Mouse (Mus musculus) neutrophil, adult 59 days (primary cell): ENCODE results near the gene Olfr76. TPM values are rescaled to one million over a fixed set of nuclear protein-coding genes. Genes with fewer than 3 reads are reported as not detected.

ENCODE experiments used
- total RNA-seq, 2 experiments: library from RNA; stranded (reverse); gene quantifications; 1 replicate in 1 of 2; 2 replicates in 1 of 2; pipeline ENCODE4 v1.2.4; 2023

The Olfr76 gene
- total RNA-seq, result not detected

DNA sequence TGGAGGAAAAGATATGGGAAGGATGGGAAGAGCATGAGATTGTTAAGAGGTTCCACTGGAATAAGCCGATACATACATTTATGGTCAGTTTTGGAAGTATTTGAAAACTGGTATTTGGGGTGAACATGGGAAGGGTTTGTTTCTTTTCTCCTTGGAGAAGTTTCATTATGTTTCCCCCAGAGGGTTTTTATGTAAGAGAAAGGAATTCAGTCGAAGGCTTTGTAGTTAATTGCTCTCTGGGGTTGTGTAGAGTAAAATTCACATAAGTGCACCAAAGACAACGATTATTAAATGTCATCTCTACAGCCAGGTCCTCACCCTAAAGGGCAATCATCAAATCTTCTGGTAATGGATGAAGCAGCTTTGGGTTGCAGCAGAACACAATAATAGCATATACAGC lies at the start of gene Olfr76:
Olfr76 (minus strand) TSS at position 101 of the 400 bp plus-strand sequence.

DNA sequence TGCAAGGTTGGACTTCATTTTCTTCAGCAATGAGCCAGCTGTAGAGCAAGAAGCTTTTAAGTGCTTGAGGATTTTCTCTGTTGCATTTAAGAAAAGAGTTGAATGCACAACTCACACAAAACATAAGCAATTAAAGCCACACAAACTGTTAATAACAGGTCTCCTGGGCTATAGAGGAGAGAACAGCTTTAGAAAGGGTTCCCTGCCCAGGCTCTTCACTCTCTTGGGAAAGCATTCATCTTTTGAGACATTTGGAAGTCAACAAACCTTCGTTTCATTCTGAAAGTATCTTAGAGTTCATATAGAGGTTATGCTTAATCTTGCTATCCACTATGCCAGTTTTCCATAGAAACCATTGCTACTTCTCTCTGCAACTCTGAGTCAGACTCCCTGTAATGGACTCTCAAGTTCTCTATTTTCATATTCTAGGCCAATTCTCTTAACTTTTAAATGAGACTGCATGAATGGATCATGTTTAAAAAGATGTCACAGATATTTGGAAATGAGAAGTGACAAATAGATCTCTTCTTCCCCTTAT lies 47.1 kb upstream of the Olfr76 start, which contains the start of gene Olfr1555-ps1:
Olfr1555-ps1 (minus strand) TSS at position 51 of the 538 bp plus-strand sequence.

DNA sequence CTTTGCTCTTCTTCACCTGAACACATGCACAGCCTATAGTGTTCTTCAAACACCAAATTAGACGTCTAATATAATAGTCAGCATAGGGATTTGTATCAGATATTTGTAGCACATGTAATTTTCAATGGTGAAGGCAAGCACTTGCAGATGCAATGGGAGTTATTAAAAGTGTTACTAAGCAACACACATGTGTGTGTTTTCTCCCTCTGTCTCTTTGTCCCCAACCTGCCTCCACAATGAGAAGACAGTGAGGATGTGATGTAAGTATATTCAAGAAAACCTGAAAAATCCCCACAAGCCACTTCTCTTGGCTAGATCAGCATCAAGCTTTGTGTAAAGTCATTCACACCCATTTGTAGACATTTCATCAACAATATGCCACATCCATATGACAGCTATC lies 7.2 kb downstream of the Olfr76 start, which contains the start of gene Olfr1428:
Olfr1428 (minus strand) TSS at position 101 of the 400 bp plus-strand sequence.

DNA sequence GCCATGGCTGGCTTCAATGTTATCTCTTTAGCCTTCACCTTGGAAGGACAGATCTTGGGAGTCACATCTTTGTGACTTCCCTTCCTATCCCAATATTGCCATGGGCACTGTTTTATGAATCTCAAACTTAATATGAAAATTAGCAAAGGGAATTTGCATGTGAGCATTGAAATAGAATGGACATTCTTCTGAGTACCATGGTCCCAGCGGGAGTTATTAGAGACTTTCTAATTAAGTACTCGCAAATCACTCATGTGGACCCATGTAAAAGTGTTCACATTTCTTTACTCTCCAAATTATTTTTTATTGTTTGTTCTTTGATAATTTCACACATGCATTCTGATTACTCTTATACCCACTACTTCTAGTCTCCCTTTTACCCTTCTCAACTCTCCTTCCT lies 19.8 kb downstream of the Olfr76 start, which contains the start of gene Olfr1427:
Olfr1427 (minus strand) TSS at position 101 of the 400 bp plus-strand sequence.

DNA sequence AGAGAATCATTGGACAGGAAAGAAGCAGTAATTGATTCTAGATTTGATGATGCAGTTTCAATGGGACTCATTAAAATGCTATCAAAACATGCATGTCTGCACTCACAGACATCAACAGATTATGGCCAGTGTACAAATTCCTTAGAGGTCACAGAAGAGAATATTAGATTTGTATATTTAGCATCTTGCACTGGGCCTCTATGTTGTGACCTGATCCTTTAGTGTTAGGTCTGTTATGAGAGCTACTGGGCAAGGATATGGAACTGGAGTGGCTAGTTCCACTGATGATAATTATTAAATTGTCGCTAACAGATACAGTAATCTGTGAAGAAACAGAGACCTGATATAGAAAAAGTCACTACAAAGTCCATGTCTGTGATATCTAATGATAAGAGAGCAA lies 31.1 kb downstream of the Olfr76 start, which contains the start of gene Olfr1426:
Olfr1426 (minus strand) TSS at position 101 of the 400 bp plus-strand sequence.

DNA sequence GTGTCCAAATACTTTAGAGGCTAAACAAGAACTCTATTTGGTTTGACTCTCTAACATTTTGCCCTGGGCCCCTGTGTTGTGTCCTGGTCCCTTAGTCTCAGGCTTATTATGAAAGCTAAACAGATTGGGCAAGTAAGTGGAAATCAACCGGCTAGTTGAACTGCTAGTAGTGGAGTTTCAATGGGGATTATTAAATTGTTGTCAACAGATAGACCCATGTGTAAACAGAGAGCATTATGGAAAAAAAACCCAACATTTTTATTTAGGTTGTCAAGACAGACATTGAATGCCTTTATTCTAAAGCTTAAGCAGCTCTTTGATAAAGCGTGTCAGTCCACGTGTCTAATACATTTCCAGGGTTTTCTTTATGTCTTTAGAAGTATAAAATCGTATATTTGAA lies 45.4 kb downstream of the Olfr76 start, which contains the start of gene Olfr1425:
Olfr1425 (minus strand) TSS at position 101 of the 400 bp plus-strand sequence.

Other genes with a start within 250 kb of the Olfr76 start
- gene Olfr1419, start 248.1 kb downstream of the Olfr76 start, total RNA-seq, result not detected
- gene Olfr1420, start 236.6 kb downstream of the Olfr76 start, total RNA-seq, result not detected
- gene Patl1, start 210.8 kb downstream of the Olfr76 start, total RNA-seq, result 10 to 100 TPM; 30.7 to 37.8 TPM
- gene Osbp, start 157.3 kb downstream of the Olfr76 start, total RNA-seq, result 10 to 100 TPM; 40.7 to 41.3 TPM
- gene Olfr1423, start 81.9 kb downstream of the Olfr76 start, total RNA-seq, result not detected
- not detected for gene Olfr1424, start 60.5 kb downstream of the Olfr76 start, total RNA-seq
- gene Olfr1425, start 45.5 kb downstream of the Olfr76 start, total RNA-seq, result not detected
- not detected for gene Olfr1426, start 31.2 kb downstream of the Olfr76 start, total RNA-seq
- not detected for gene Olfr1427, start 19.9 kb downstream of the Olfr76 start, total RNA-seq
- not detected for gene Olfr1428, start 7.3 kb downstream of the Olfr76 start, total RNA-seq
- not detected for gene Olfr1555-ps1, start 46.9 kb upstream of the Olfr76 start, total RNA-seq
- not detected for gene Olfr1431, start 77.4 kb upstream of the Olfr76 start, total RNA-seq
- gene Olfr1432, start 109.4 kb upstream of the Olfr76 start, total RNA-seq, result not detected
- not detected for gene Olfr262, start 118.5 kb upstream of the Olfr76 start, total RNA-seq
- gene Olfr235, start 137.8 kb upstream of the Olfr76 start, total RNA-seq, result not detected
- gene Olfr1434, start 156.7 kb upstream of the Olfr76 start, total RNA-seq, result not detected
- gene Olfr1436, start 175.9 kb upstream of the Olfr76 start, total RNA-seq, result not detected
- gene Olfr1437, start 201.9 kb upstream of the Olfr76 start, total RNA-seq, result not detected
- not detected for gene Olfr1438-ps1, start 212.7 kb upstream of the Olfr76 start, total RNA-seq